Mouse (Mus musculus): Measurements from ENCODE around the gene Vav1. TPM values are rescaled to one million over a fixed set of nuclear protein-coding genes. Genes with fewer than 3 reads are reported as not detected.
"Not testable (repeated sequence)": the region's sequence is repeated elsewhere in the genome, so short reads cannot be mapped to it uniquely, and the experiment has no call there.

Gene Vav1
- polyA plus RNA-seq, 1 experiment = 53.3 TPM

- DNase-seq (ENCODE audit: low read depth in 1 of 2, low spot score in 2 of 2) = no peak
- Histone ChIP-seq H3K4me1 (ENCODE audit: control insufficient read depth, insufficient read depth, insufficient read length) (peaks cover 15% of the 10 kb centered on the region; the same call in 1 of the 2 replicates), H3K36me3 (ENCODE audit: control insufficient read depth, insufficient read depth, low read length) (no peaks in the 10 kb centered on the region), H3K4me3 (ENCODE audit: extremely low read depth, insufficient read depth, insufficient read length) (no peak overlapping the region), H3K27me3 (ENCODE audit: control insufficient read depth, insufficient read depth, low read length) (no peaks in the 10 kb centered on the region), H3K27ac (ENCODE audit: insufficient read depth, low read length) (no peak overlapping the region)
- no peak for TF ChIP-seq POLR2A (IDR thresholded peaks at IDR 0.05; ENCODE audit: low read depth, low read length)
- no peak for TF ChIP-seq CTCF (IDR thresholded peaks at IDR 0.05; ENCODE audit: extremely low read depth, insufficient read depth, insufficient read length, insufficient replicate concordance)
- 72% methylated on average over 9 of the region's 9 CpGs for WGBS
Observed at GRCm38 (mm10) chr17:57334001-57334760, 55.3 kb downstream of the Vav1 start.

GRCm38 (mm10) chr17:57334761-57335150, 55.9 kb downstream of the Vav1 start:
- 5% methylated on average over 16 of the region's 16 CpGs for WGBS
- H3K27ac ChIP-seq (ENCODE audit: insufficient read depth, low read length) = no peak overlapping the region
- TF ChIP-seq CTCF (IDR thresholded peaks at IDR 0.05; ENCODE audit: extremely low read depth, insufficient read depth, insufficient read length, insufficient replicate concordance) (peak; percentile 95), POLR2A (IDR thresholded peaks at IDR 0.05; ENCODE audit: low read depth, low read length) (no peak)
- H3K4me1 ChIP-seq (ENCODE audit: control insufficient read depth, insufficient read depth, insufficient read length) = peaks cover 15% of the 10 kb centered on the region; the same call in 1 of the 2 replicates
- no peak overlapping the region for H3K4me3 ChIP-seq (ENCODE audit: extremely low read depth, insufficient read depth, insufficient read length)
- no peaks in the 10 kb centered on the region for H3K36me3 ChIP-seq (ENCODE audit: control insufficient read depth, insufficient read depth, low read length)
- peak; percentile 60 to 86 for DNase-seq (ENCODE audit: low read depth in 1 of 2, low spot score in 2 of 2)
- no peaks in the 10 kb centered on the region for H3K27me3 ChIP-seq (ENCODE audit: control insufficient read depth, insufficient read depth, low read length)

GRCm38 (mm10) chr17:57335194-57335593, 56.3 kb downstream of the Vav1 start:
- H3K36me3 ChIP-seq (ENCODE audit: control insufficient read depth, insufficient read depth, low read length); H3K27me3 ChIP-seq (ENCODE audit: control insufficient read depth, insufficient read depth, low read length); H3K27ac ChIP-seq (ENCODE audit: insufficient read depth, low read length); DNase-seq (ENCODE audit: low read depth in 1 of 2, low spot score in 2 of 2); H3K4me3 ChIP-seq (ENCODE audit: extremely low read depth, insufficient read depth, insufficient read length): not testable (repeated sequence)
- peaks cover 15% of the 10 kb centered on the region; the same call in 1 of the 2 replicates for H3K4me1 ChIP-seq (ENCODE audit: control insufficient read depth, insufficient read depth, insufficient read length)
- WGBS = 39% methylated on average over 9 of the region's 9 CpGs

- no peaks in the 10 kb centered on the region for H3K27me3 ChIP-seq (ENCODE audit: control insufficient read depth, insufficient read depth, low read length)
- TF ChIP-seq CTCF (IDR thresholded peaks at IDR 0.05; ENCODE audit: extremely low read depth, insufficient read depth, insufficient read length, insufficient replicate concordance) (peak; percentile 98), POLR2A (IDR thresholded peaks at IDR 0.05; ENCODE audit: low read depth, low read length) (no peak)
- peak; percentile 74 to 83 for DNase-seq (ENCODE audit: low read depth in 1 of 2, low spot score in 2 of 2)
- H3K4me1 ChIP-seq (ENCODE audit: control insufficient read depth, insufficient read depth, insufficient read length) = peaks cover 15% of the 10 kb centered on the region; the same call in 1 of the 2 replicates
- 14% methylated on average over 11 of the region's 11 CpGs for WGBS
- no peaks in the 10 kb centered on the region for H3K36me3 ChIP-seq (ENCODE audit: control insufficient read depth, insufficient read depth, low read length)
- no peak overlapping the region for H3K4me3 ChIP-seq (ENCODE audit: extremely low read depth, insufficient read depth, insufficient read length)
- H3K27ac ChIP-seq (ENCODE audit: insufficient read depth, low read length) = no peak overlapping the region
Observed at GRCm38 (mm10) chr17:57335673-57336303, 56.9 kb downstream of the Vav1 start.

- peak in 1 of 2 experiments; percentile 31 for DNase-seq (ENCODE audit: low read depth in 1 of 2, low spot score in 2 of 2)
- 5% methylated on average over 10 of the region's 10 CpGs for WGBS
- no peak overlapping the region for H3K4me3 ChIP-seq (ENCODE audit: extremely low read depth, insufficient read depth, insufficient read length)
Observed at GRCm38 (mm10) chr17:57337996-57338395, 59.1 kb downstream of the Vav1 start.

GRCm38 (mm10) chr17:57339298-57339697, 60.4 kb downstream of the Vav1 start:
- no peak for DNase-seq (ENCODE audit: low read depth in 1 of 2, low spot score in 2 of 2)
- peaks cover 35% of the 10 kb centered on the region for H3K4me1 ChIP-seq (ENCODE audit: control insufficient read depth, insufficient read depth, insufficient read length)
- WGBS = 71% methylated on average over 9 of the region's 9 CpGs
- no peaks in the 10 kb centered on the region for H3K27me3 ChIP-seq (ENCODE audit: control insufficient read depth, insufficient read depth, low read length)
- TF ChIP-seq CTCF (IDR thresholded peaks at IDR 0.05; ENCODE audit: extremely low read depth, insufficient read depth, insufficient read length, insufficient replicate concordance) = no peak
- TF ChIP-seq POLR2A (IDR thresholded peaks at IDR 0.05; ENCODE audit: low read depth, low read length) = no peak
- no peaks in the 10 kb centered on the region for H3K36me3 ChIP-seq (ENCODE audit: control insufficient read depth, insufficient read depth, low read length)
- peak overlapping the region; percentile 7; the same call in 1 of the 2 replicates for H3K27ac ChIP-seq (ENCODE audit: insufficient read depth, low read length)
- H3K4me3 ChIP-seq (ENCODE audit: extremely low read depth, insufficient read depth, insufficient read length) = no peak overlapping the region

More at GRCm38 (mm10) chr17:57337996-57338395, 59.1 kb downstream of the Vav1 start:
- Histone ChIP-seq H3K36me3 (ENCODE audit: control insufficient read depth, insufficient read depth, low read length) (no peaks in the 10 kb centered on the region), H3K4me1 (ENCODE audit: control insufficient read depth, insufficient read depth, insufficient read length) (peaks cover 29% of the 10 kb centered on the region; the same call in 1 of the 2 replicates), H3K27ac (ENCODE audit: insufficient read depth, low read length) (no peak overlapping the region; the same call in 1 of the 2 replicates), H3K27me3 (ENCODE audit: control insufficient read depth, insufficient read depth, low read length) (no peaks in the 10 kb centered on the region)
- no peak for TF ChIP-seq CTCF (IDR thresholded peaks at IDR 0.05; ENCODE audit: extremely low read depth, insufficient read depth, insufficient read length, insufficient replicate concordance)
- TF ChIP-seq POLR2A (IDR thresholded peaks at IDR 0.05; ENCODE audit: low read depth, low read length) = no peak

- 31% methylated on average over 4 of the region's 4 CpGs for WGBS
- no peak overlapping the region for H3K27ac ChIP-seq (ENCODE audit: insufficient read depth, low read length)
- no peak overlapping the region for H3K4me3 ChIP-seq (ENCODE audit: extremely low read depth, insufficient read depth, insufficient read length)
- DNase-seq (ENCODE audit: low read depth in 1 of 2, low spot score in 2 of 2) = no peak
- no peaks in the 10 kb centered on the region for H3K36me3 ChIP-seq (ENCODE audit: control insufficient read depth, insufficient read depth, low read length)
- H3K4me1 ChIP-seq (ENCODE audit: control insufficient read depth, insufficient read depth, insufficient read length) = peaks cover 41% of the 10 kb centered on the region
- TF ChIP-seq POLR2A (IDR thresholded peaks at IDR 0.05; ENCODE audit: low read depth, low read length) (no peak), CTCF (IDR thresholded peaks at IDR 0.05; ENCODE audit: extremely low read depth, insufficient read depth, insufficient read length, insufficient replicate concordance) (no peak)
- H3K27me3 ChIP-seq (ENCODE audit: control insufficient read depth, insufficient read depth, low read length) = no peaks in the 10 kb centered on the region
Observed at GRCm38 (mm10) chr17:57341568-57341967, 62.7 kb downstream of the Vav1 start.
